Mouse (Mus musculus): ENCODE measurements at regions not wholly inside any gene's neighbourhood (a gene's known extent, or its start where the extent isn't known, plus 50 kb on each side); places are given as distances from the start of the nearest gene placed in this dataset.

DNA sequence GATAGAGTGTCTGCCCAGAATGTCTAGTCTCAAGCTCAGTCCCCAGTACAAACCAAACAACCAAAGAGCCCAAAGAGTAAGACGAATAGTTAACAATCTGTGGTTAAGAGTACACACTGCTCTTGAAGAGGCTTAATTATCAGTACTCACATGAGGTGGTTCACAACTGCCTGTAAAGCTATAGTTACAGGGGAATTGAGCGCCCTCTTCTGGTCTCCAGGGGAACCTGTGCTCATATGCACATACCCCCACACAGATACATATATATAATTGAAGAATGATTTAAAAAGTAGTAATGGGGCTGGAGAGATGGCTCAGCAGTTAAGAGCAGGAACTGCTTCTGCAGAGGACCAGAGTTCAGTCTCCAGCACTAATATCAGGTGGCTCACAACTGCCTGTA lies 92.3 kb upstream of the Atp1a1 start:
- TF ChIP-seq ZC3H11A (IDR thresholded peaks at IDR 0.05; ENCODE audit: borderline replicate concordance, low read depth, low read length) = peak; percentile 59; the same call in 1 of the 2 replicates
- TF ChIP-seq HCFC1 (IDR thresholded peaks at IDR 0.05; ENCODE audit: borderline replicate concordance, insufficient read depth, low read length) = no peak
- TF ChIP-seq MAFK (IDR thresholded peaks at IDR 0.05; ENCODE audit: insufficient read depth, low read depth, low read length) = no peak
- TF ChIP-seq CHD2 (IDR thresholded peaks at IDR 0.05; ENCODE audit: low read depth, low read length) = no peak

All from ES-E14 (cell line).